Mouse (Mus musculus) cerebellum, adult 2 months (tissue): Measurements from ENCODE around the gene Nr4a2. TPM values are rescaled to one million over a fixed set of nuclear protein-coding genes. Genes with fewer than 3 reads are reported as not detected.

Source experiments
- DNase-seq, 2 experiments: peaks; one replicate each; pipeline ENCODE4 v3.0.0; 2021
- H3K27ac ChIP-seq: fragments of 200-500 bp; 2 replicates; pipeline ENCODE4 v1.5.1; 2012; ENCODE audit warnings: low read length, control low read depth, inconsistent platforms; ENCODE audit not compliant: insufficient read depth
- H3K27me3 ChIP-seq: fragments of 200-500 bp; 2 replicates; pipeline ENCODE4 v1.6.1; 2012; ENCODE audit warnings: inconsistent platforms, mild to moderate bottlenecking, low read length, moderate library complexity; ENCODE audit not compliant: control insufficient read depth, insufficient read depth
- H3K4me1 ChIP-seq: fragments of 200-500 bp; 2 replicates; pipeline ENCODE4 v1.6.1; 2011; ENCODE audit warnings: low read length; ENCODE audit not compliant: control insufficient read depth, insufficient read depth
- H3K4me3 ChIP-seq: fragments of 200-500 bp; replicated peaks from 2 replicates; pipeline ENCODE3; 2011; ENCODE audit warnings: mild to moderate bottlenecking, low read depth, low read length, control low read depth; ENCODE audit not compliant: insufficient read depth
- CTCF ChIP-seq: fragments of 200-500 bp; IDR thresholded peaks from 2 replicates; pipeline ENCODE4 v1.5.1; 2011; ENCODE audit warnings: low read depth, mild to moderate bottlenecking, control low read depth, low read length, moderate library complexity, borderline replicate concordance; ENCODE audit not compliant: insufficient read depth
- POLR2A ChIP-seq: fragments of 200-500 bp; IDR thresholded peaks from 2 replicates; pipeline ENCODE4 v1.6.1; 2011; ENCODE audit warnings: low read length, control low read depth, borderline replicate concordance; ENCODE audit not compliant: insufficient read depth
- WGBS: fragments of 180-500 bp; shearing (Covaris S2); methylation state at CpG from one replicate; pipeline ENCODE4 v1.1.7; 2018; 5-methylcytosine and 5-hydroxymethylcytosine counted together
- polyA plus RNA-seq: library from polyadenylated mRNA; depleted of rRNA; stranded (reverse); fragments of >200 nt; gene quantifications from 2 replicates; pipeline ENCODE4 v1.2.3, GENCODE M21; 2012; rRNA removed

The Nr4a2 gene
- 4.4 and 4.8 TPM in 2 replicates for polyA plus RNA-seq

DNA sequence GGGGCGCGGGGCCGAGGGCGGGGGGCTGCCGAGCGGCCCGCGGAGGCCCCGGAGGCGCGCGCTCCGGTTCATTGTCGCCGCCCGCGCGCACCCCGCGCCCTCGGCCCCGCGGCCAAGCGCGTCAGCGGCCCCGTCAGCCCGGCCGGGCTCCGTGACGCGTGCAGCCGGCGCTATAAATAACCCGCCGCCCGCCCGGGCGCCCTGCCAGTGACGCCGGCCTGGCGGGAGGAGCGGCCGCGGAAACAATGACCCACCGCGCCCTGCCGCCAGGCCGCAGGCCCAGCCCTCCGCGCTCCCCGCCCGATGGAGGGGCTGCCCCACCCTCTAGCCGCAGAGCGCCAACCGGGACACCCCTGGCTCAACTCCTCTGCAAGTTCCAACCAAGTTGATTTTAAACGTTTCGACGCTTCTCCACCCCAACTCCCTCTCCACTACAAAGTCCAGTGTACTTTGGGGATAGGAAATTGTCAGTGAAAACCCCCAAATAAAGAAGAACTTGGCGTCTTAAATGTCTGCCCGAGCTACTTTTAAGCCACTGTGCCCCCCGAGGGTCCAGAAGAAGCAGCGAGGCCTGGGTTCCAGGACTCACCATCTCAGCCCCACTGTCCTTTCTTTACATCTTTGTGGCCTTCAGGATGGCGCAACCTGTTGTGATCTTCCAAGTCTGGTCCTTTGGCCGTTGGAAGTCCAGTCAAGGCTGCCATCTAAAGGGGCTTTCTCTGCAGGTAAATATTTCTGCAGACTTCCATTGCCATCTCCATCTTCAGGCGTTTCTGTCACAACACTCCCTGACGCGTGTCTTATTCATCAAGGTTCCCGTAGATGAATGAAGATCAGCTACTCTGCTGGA, at the start of gene Nr4a2:
Nr4a2 (minus strand) TSS at position 13 of the 850 bp plus-strand sequence.
- 8% methylated on average over 69 of the region's 69 CpGs for WGBS
- peak within 1 kb of the TSS; percentile 59 for H3K27ac ChIP-seq
- H3K4me3 ChIP-seq = peak within 1 kb of the TSS; percentile 66
- peak; percentile 91 to 93 for DNase-seq
- TF ChIP-seq POLR2A = no peak
- no peaks in the 10 kb centered on the region for H3K27me3 ChIP-seq
- H3K4me1 ChIP-seq = peaks cover 4% of the 10 kb centered on the region; the same call in 1 of the 2 replicates

DNA sequence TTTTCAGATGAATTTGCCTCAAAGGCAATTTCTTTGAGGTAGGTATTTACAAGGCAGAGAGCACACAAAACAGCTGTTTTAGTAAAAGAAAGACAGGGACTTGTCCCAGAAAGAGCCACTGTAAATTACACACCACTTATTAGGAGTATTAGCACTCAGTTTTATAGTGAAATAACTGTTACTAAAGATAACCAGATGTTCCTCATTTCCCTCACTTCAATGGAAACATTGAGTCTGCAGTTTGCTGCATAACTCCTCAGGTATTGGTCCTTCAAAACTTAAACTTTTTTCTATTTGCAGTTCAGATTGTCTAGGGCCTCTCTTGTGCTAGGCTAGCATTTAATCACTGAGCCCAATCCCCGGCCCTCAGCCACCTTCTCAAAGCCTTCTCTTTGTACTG, 41.6 kb upstream of the Nr4a2 start:
- no peak overlapping the region for H3K27ac ChIP-seq
- H3K27me3 ChIP-seq = no peaks in the 10 kb centered on the region
- H3K4me3 ChIP-seq = no peak overlapping the region
- DNase-seq = no peak
- 80% methylated on average over 1 of the region's 1 CpGs for WGBS
- no peaks in the 10 kb centered on the region for H3K4me1 ChIP-seq
- TF ChIP-seq POLR2A (no peak), CTCF (no peak)

DNA sequence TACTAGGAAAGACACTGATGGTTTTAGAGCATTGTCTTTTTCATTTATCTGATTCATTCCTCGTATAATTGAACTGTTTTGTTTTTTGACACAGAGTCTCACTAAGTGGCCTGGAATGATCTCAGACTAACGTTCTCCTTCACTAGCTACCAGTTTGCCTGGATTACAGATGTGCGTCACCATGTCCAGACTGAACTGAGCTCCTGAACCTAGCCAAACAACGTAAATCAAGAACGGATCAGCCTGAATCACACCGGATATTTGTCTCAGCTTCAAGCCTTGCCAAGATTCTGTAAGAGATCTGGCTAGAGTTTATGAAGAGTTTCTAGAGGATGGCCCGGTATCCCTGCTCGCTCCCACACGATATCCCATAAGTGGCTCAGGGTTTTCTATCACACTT, 33.0 kb upstream of the Nr4a2 start:
- no peak overlapping the region for H3K27ac ChIP-seq
- H3K4me1 ChIP-seq = no peaks in the 10 kb centered on the region
- TF ChIP-seq CTCF (no peak), POLR2A (no peak)
- 82% methylated on average over 9 of the region's 9 CpGs for WGBS
- H3K27me3 ChIP-seq = no peaks in the 10 kb centered on the region
- H3K4me3 ChIP-seq = no peak overlapping the region
- no peak for DNase-seq

DNA sequence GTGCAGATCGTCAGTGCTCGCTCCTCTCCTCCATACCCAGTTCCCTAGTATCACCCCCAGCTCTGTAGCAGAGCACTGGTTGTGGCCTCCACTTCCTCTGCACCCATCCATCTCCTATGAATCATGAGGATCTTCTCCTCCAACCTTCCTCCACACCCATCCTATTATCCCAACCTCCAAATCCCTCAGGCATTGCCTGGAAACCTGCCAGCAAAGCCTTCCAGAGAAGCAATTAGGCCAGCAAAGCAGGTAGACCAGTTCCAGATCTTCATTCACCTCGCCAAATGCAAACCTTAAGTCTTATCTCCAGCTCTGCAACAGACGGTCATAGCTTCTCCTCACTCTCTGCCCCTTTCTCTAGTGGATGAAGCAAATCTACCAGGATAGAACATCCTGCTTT, 26.0 kb upstream of the Nr4a2 start:
- no peak overlapping the region for H3K27ac ChIP-seq
- 0 out of 2 replicates have a peak, but pooled peaks cover 4% of the 10 kb centered on the region for H3K4me1 ChIP-seq
- H3K4me3 ChIP-seq = no peak overlapping the region
- no peaks in the 10 kb centered on the region for H3K27me3 ChIP-seq
- WGBS = 62% methylated on average over 4 of the region's 4 CpGs
- TF ChIP-seq POLR2A = no peak
- peak in 1 of 2 experiments; percentile 10 for DNase-seq

DNA sequence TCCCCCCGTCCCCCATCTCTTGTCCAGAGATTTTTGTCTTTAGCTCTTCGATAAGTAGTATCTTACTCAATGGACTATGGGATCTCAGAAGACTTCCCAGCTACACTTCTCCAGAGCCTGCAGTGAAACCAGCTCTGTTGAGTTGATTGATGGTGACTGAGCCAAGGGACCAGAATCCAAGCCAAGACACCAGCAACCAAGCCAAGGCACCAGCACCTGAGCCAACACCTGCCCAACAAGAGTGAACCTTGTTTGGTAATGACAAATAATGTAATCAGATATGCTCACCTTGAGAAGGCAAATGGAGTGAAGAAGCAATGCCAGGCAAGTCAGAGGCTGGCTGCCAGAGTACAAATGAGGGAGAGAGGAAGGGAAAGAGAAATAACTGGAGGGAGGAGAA, 24.4 kb upstream of the Nr4a2 start:
- no peak for TF ChIP-seq CTCF
- Histone ChIP-seq H3K27me3 (no peaks in the 10 kb centered on the region), H3K4me1 (0 out of 2 replicates have a peak, but pooled peaks cover 4% of the 10 kb centered on the region), H3K4me3 (no peak overlapping the region), H3K27ac (no peak overlapping the region)
- 86% methylated on average over 2 of the region's 2 CpGs for WGBS
- DNase-seq = peak in 1 of 2 experiments; percentile 10

DNA sequence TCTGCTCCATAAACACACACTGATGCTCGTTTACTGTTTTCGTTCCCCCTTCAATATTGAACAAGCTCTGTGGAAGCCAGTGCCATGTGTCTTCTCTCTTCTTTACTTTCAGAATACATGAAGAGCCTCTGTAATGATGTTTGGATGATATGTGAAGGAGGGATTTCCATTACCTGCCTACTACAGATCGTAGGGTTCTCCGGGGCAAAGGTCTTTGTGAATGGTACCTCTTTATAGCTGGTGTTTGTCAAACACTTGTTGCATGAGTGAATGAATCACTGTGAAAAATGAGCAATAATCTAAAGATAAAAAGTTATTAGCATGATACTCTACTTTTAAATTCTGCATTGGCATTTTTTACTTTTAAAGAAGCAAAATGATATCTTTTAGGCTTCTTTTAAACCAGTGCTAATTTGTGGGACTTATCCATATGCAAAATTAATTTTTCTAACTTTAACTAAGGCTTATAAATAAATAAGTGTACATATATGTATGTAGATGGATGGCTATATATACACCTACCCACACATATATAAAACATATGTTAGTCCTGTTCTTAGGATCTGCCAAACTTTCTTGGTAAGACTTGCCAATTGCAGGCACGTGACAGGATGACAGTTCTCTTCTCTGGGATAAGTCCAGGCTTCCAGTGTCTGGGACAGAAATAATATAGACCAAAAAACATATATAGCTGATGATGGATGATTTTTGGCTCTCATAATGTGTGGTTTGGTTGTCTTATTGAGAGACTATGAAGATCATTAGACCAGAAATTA, 22.0 kb upstream of the Nr4a2 start:
- Histone ChIP-seq H3K4me3 (no peak overlapping the region), H3K27me3 (no peaks in the 10 kb centered on the region), H3K27ac (no peak overlapping the region), H3K4me1 (0 out of 2 replicates have a peak, but pooled peaks cover 4% of the 10 kb centered on the region)
- no peak for DNase-seq
- TF ChIP-seq CTCF (no peak), POLR2A (no peak)
- WGBS = 86% methylated on average over 5 of the region's 5 CpGs

DNA sequence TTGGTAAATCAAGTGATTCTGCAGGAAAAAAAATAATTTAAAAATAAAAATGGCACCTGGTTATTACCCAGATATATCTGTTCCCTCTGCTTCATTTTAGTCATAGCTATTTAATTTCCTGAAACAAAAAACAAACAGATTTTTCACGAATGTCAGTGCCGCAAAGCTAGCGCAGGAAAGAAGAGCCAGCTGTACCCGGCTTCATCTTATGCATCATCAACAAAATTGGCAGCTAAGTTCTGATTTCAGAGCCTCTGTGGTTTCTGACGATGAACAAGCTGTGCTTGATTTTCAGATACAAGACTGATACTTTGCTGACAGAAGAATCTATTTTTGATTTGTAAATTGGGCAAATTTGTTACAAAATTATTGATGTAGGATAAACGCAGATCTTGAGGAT, 14.8 kb upstream of the Nr4a2 start:
- WGBS = 75% methylated on average over 6 of the region's 6 CpGs
- TF ChIP-seq CTCF = no peak
- TF ChIP-seq POLR2A = no peak
- Histone ChIP-seq H3K27ac (no peak overlapping the region), H3K4me3 (no peak overlapping the region), H3K27me3 (no peaks in the 10 kb centered on the region), H3K4me1 (no peaks in the 10 kb centered on the region)
- no peak for DNase-seq

DNA sequence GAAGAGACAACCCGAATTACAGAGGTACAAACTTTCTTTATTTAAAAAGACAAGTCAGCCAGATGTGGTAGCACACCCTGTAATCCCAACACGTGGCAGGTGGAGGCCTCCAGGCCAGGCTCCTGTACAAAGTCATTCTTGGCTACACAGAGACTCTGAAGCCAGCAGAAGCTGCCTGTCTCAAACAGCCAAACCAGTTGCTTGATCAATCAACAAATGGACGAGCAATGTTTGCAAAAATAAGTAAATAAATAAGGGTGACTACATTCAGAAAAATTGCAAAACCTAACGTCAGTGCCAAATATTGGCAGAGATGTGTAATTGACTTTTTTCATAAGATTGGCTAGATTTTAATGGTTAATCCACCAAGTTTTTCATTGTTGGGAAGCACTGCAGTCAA, 3.7 kb upstream of the Nr4a2 start:
- 78% methylated on average over 4 of the region's 4 CpGs for WGBS

More for the DNA sequence above, 3.7 kb upstream of the Nr4a2 start:
- no peak for DNase-seq
- TF ChIP-seq CTCF = no peak
- TF ChIP-seq POLR2A = no peak
- Histone ChIP-seq H3K4me1 (peaks cover 4% of the 10 kb centered on the region; the same call in 1 of the 2 replicates), H3K4me3 (no peak overlapping the region), H3K27me3 (no peaks in the 10 kb centered on the region), H3K27ac (no peak overlapping the region)
